Mouse (Mus musculus) olfactory bulb, adult 2 months (tissue): ENCODE data around the gene Zbtb9.

ENCODE experiments used
- CTCF ChIP-seq: fragments of 200-500 bp; IDR thresholded peaks from 2 replicates; pipeline ENCODE4 v1.5.1; 2012; ENCODE audit warnings: low read depth, mild to moderate bottlenecking, low read length, moderate library complexity; ENCODE audit not compliant: insufficient read depth
- POLR2A ChIP-seq: fragments of 200-500 bp; IDR thresholded peaks from 2 replicates; pipeline ENCODE4 v1.6.1; 2012; ENCODE audit warnings: mild to moderate bottlenecking, low read depth, low read length, moderate library complexity; ENCODE audit not compliant: insufficient read depth

DNA sequence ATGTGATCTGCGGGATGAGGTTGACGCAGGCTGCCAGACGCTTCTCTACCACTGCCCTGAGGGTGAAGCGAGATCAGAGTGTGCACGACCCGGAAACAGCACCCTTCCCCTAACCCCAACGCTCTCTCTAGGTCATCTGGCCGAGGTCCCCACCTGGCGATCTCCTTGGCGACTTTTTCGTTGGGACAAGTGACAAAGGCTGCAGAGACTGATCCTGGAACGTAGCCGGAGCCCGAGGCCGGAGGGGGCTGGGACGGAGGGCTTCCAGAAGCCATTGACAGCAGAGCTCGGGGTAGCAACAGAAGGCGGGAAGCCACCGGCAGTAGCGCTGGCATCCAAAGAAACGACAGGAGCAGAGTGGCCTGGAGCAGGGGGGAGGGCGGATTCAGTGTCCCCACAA, 34.2 kb upstream of the Zbtb9 start:
- TF ChIP-seq CTCF (no peak), POLR2A (no peak)
